Mouse (Mus musculus) thymus, postnatal 10 days (tissue): Measurements from ENCODE around the gene Olfr62.

ENCODE experiments used
- DNase-seq, 2 experiments: peaks; one replicate each; pipeline ENCODE4 v3.0.0; 2021; ENCODE audit warnings: low spot score in 2 of 2

Olfr62 gene

GRCm38 (mm10) chr4:118658652-118659051, at the start of gene Olfr62:
Gene Olfr62, plus strand, starts transcription at chr4:118658952.
- DNase-seq: no peak

GRCm38 (mm10) chr4:118609836-118610235, 48.9 kb upstream of the Olfr62 start:
- no peak for DNase-seq

GRCm38 (mm10) chr4:118612619-118613018, 46.1 kb upstream of the Olfr62 start:
- peak in 1 of 2 experiments; percentile 27 for DNase-seq

DNA sequence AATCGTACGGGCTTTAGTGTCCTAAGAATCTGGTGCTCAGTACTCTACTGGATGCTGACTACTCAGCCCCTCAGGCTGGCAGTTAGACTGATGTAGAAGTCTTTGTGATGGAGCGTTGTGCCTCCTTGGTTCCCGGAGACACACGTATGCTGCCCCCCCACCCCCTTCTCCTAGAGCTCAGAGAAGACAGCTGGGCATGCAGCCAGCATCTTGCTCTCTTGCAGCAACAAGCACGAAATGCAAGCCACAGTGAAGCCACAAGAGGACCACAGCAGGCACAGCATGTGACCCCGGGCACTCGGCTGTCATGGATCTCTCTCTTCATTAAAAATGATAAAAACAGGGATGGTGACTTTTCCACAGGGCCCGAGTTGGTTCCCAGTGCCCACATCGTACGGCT, 43.3 kb upstream of the Olfr62 start:
- DNase-seq: no peak

GRCm38 (mm10) chr4:118620279-118620966, 38.3 kb upstream of the Olfr62 start, which contains the start of the genes Cfap57 and Ebna1bp2:
Gene Cfap57, minus strand, starts transcription at chr4:118620777.
Gene Ebna1bp2, plus strand, starts transcription at chr4:118620799.
- peak; percentile 87 to 90 for DNase-seq

DNA sequence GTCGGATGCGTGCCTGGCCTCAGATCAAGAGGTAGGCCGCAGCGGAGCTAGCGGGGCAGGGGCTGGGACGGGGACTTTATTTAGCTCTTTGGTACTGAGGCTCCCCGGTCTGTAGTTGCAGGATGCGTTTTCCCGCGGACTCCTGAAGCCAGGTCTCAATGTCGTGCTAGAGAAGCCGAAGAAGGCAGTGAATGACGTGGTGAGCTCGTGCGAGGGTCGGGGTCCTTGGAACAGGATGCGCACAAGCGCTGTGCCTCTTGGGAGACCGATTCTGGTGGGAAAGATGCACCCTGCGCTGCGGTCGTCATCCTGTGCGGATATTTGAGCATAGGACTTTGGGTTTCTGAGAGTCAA, 37.8 kb upstream of the Olfr62 start:
- no peak for DNase-seq

- no peak for DNase-seq
Measured at GRCm38 (mm10) chr4:118621781-118622180, 37.0 kb upstream of the Olfr62 start.

DNA sequence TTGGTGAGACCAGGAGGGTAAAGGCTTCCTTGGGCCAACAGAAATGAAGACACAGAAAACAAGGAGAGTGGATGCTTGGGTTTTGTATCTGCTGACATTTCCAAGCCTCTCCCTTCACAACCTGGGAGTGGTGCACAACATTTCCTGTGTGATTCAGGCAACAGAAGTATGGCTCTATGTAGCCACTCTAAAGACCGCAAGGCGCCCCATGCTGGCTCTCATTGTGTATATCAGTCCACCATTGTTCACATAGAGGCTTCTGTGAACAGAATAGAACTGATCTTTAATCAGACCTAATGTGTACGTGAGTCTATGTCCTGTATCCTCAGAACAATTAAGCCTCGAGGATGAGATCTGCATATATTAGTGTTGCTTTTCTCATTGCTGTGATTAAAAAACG, 28.5 kb upstream of the Olfr62 start:
- DNase-seq: no peak

DNA sequence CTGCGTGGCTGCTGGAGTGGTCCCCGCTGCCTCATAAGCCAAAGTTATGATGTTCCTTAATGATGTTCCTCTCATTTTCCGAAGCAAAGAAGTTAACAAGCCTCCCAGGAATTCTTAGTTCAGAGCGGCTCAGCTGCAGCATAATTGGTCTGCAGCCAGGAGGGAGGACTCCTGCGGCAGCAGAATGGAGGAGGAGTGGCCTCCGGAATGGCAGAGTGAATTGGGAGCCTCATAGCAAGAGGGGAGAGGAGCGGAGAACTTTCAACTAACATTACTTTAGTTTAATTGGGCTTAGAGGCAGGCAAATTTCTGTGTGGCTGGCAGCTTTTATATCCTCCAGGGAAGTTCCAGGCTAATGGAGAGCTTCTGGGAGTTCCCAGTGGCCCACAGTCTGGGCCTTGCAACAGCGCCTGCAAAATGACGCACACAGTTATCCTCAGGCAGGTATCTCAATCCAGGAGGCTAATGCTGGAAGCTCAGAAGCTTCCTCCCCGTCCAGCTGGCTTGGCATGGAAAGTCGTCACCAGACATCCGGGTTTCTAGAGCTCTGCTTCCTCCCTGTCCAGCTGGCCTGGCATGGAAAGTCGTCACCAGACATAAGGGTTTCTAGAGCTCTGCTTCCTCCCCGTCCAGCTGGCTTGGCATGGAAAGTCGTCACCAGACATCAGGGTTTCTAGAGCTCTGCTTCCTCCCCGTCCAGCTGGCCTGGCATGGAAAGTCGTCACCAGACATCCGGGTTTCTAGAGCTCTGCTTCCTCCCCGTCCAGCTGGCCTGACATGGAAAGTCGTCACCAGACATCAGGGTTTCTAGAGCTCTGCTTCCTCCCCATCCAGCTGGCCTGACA, 16.2 kb upstream of the Olfr62 start:
- no peak for DNase-seq

- DNase-seq: peak in 1 of 2 experiments; percentile 66
Measured at GRCm38 (mm10) chr4:118645234-118645633, 13.5 kb upstream of the Olfr62 start.

DNA sequence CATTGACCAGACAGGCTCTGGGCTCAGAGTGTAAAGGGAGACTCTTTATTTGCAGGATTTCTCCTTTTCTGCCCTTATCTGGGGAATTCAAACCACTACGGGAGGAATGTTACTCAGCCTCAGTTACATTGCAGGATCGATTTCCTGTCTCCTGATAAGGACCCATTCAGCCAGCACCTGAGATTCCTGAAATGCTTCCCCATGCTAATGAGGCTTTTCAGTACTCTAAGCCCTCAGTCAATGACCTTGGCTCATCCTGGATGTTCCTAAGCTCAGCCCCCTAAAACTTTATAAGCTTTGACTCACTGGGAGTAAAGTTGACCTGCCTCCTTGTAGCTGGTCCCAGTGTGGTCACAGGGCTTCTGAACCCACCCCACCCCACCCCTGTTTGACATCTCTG, 28.3 kb downstream of the Olfr62 start:
- no peak for DNase-seq

- DNase-seq: peak in 1 of 2 experiments; percentile 20
Measured at GRCm38 (mm10) chr4:118692412-118692973, 33.7 kb downstream of the Olfr62 start, which contains the start of gene Olfr1342. Gene Olfr1342, minus strand, starts transcription at chr4:118692756.

DNA sequence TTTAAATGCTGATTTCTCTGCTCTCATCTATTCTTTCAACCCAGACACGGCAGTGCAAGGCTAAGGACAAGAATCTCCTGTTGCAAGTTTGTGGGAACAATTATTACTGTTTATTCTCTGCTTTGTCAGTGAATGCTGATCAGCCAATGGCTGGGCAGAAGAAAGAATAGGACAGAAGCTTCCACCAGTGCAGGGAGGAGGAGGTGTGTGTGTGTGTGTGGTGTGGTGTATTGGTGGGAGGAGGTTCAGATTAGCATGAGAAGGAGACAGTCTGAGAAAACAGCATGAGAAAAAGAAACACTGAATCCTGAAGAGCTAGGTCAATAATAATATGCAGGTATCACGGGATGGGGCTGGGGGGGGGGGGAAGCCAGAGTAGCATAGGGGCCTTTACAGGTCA, 35.1 kb downstream of the Olfr62 start:
- no peak for DNase-seq

- no peak for DNase-seq
Measured at GRCm38 (mm10) chr4:118703223-118703622, 44.5 kb downstream of the Olfr62 start, which contains the start of gene Olfr1341. Gene Olfr1341, plus strand, starts transcription at chr4:118703523.

DNA sequence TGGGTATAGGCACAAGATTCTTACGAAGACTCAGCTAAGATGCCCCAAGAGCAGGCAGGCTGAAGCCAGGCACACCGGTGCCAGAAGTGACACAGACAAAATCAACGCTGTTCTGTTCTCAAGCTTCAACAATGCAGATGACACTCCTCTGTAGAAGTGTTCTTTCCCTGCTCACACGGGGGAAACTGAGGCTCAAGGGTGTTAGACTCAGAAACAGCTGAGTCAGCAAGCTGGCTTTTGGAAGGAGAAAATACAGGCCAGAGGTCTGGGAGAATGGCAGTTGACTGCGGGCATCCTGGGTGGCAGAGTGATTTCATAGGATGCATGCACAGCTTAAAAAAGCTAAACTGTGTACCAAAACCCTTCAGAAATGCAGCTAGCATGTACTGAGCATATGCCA, 49.3 kb downstream of the Olfr62 start:
- DNase-seq: no peak

DNA sequence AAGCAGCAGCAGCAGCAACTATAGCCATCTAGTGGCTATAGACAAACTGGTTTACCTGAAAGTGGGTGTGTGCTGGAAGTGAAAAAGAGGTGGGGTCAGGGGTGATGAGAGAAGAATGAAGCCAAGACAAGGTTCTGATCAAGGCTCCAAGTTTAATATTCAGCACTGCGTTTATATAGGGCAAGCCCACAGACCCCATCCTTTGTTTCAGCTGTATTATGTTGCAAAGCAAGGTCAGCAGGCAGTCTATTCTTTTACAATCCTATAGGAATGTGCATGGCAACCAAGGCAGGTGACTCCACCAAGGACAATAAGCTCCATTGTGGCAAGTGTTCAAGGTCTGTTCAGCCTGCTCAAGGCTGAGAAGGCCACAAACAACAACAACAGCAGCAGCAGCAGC, 52.9 kb downstream of the Olfr62 start:
- no peak for DNase-seq
